Mouse (Mus musculus) lung, embryonic 15.5 days (tissue): ENCODE measurements at regions not wholly inside any gene's neighbourhood (a gene's known extent, or its start where the extent isn't known, plus 50 kb on each side); places are given as distances from the start of the nearest gene placed in this dataset.

Source experiments
- ATAC-seq: fragments of 200-750 bp; cut with Nextera tagmentation; 2 replicates; pipeline ENCODE4 v1.8.0; 2017; ENCODE audit warnings: moderate number of reproducible peaks, borderline replicate concordance; ENCODE audit not compliant: low FRiP score, low TSS enrichment; ENCODE audit errors: extremely low read depth
- H3K27ac ChIP-seq: fragments of 300-500 bp; sonication (generic); 2 replicates; pipeline ENCODE4 v1.5.1; 2015; ENCODE audit warnings: moderate library complexity, mild to moderate bottlenecking, inconsistent platforms
- H3K27me3 ChIP-seq: fragments of 300-500 bp; sonication (generic); 2 replicates; pipeline ENCODE4 v1.6.1; 2015; ENCODE audit warnings: inconsistent platforms
- H3K36me3 ChIP-seq: fragments of 300-500 bp; sonication (generic); 2 replicates; pipeline ENCODE4 v1.6.1; 2015; ENCODE audit warnings: inconsistent platforms
- H3K4me1 ChIP-seq: fragments of 300-500 bp; sonication (generic); 2 replicates; pipeline ENCODE4 v1.6.1; 2015; ENCODE audit warnings: inconsistent platforms
- H3K4me2 ChIP-seq: fragments of 300-500 bp; sonication (generic); 2 replicates; pipeline ENCODE4 v1.6.1; 2015; ENCODE audit warnings: inconsistent platforms, mild to moderate bottlenecking, moderate library complexity
- H3K4me3 ChIP-seq: fragments of 300-500 bp; sonication (generic); 2 replicates; pipeline ENCODE4 v1.5.1; 2015; ENCODE audit warnings: mild to moderate bottlenecking, inconsistent platforms
- H3K9ac ChIP-seq: fragments of 300-500 bp; sonication (generic); 2 replicates; pipeline ENCODE4 v1.6.1; 2015; ENCODE audit warnings: inconsistent platforms
- H3K9me3 ChIP-seq: fragments of 300-500 bp; sonication (generic); 2 replicates; pipeline ENCODE4 v1.6.1; 2016; ENCODE audit warnings: inconsistent platforms
- WGBS: fragments of 180-500 bp; shearing (Covaris S2); methylation state at CpG from one replicate; pipeline ENCODE4 v1.1.7; 2015; 5-methylcytosine and 5-hydroxymethylcytosine counted together

GRCm38 (mm10) chr5:119984206-119984605 lies 132.1 kb upstream of the Rbm19 start:
- Histone ChIP-seq H3K4me1 (peaks cover 8% of the 10 kb centered on the region; the same call in 1 of the 2 replicates), H3K27ac (no peak overlapping the region), H3K27me3 (no peaks in the 10 kb centered on the region), H3K36me3 (no peaks in the 10 kb centered on the region), H3K4me3 (no peak overlapping the region), H3K4me2 (no peak overlapping the region), H3K9ac (no peak overlapping the region), H3K9me3 (no peaks in the 10 kb centered on the region)
- no peak for ATAC-seq
- 69% methylated on average over 7 of the region's 7 CpGs for WGBS

- WGBS: 59% methylated on average over 3 of the region's 3 CpGs
- H3K36me3 ChIP-seq: no peaks in the 10 kb centered on the region
- H3K27ac ChIP-seq: no peak overlapping the region
- no peaks in the 10 kb centered on the region for H3K27me3 ChIP-seq
- H3K4me2 ChIP-seq: no peak overlapping the region
- ATAC-seq: no peak
- H3K9me3 ChIP-seq: no peaks in the 10 kb centered on the region
- no peak overlapping the region for H3K9ac ChIP-seq
- no peak overlapping the region for H3K4me3 ChIP-seq
- H3K4me1 ChIP-seq: 0 out of 2 replicates have a peak, but pooled peaks cover 4% of the 10 kb centered on the region
These were observed 124.1 kb upstream of the Rbm19 start for GRCm38 (mm10) chr5:119992130-119992529.

- no peak for ATAC-seq
- no peaks in the 10 kb centered on the region for H3K27me3 ChIP-seq
- no peak overlapping the region for H3K27ac ChIP-seq
- no peak overlapping the region for H3K9ac ChIP-seq
- H3K4me1 ChIP-seq: no peaks in the 10 kb centered on the region
- H3K9me3 ChIP-seq: no peaks in the 10 kb centered on the region
- H3K4me3 ChIP-seq: no peak overlapping the region
- WGBS: 84% methylated on average over 1 of the region's 1 CpGs
- H3K36me3 ChIP-seq: no peaks in the 10 kb centered on the region
- H3K4me2 ChIP-seq: no peak overlapping the region
These were observed 120.5 kb upstream of the Rbm19 start for GRCm38 (mm10) chr5:119995726-119996125.

DNA sequence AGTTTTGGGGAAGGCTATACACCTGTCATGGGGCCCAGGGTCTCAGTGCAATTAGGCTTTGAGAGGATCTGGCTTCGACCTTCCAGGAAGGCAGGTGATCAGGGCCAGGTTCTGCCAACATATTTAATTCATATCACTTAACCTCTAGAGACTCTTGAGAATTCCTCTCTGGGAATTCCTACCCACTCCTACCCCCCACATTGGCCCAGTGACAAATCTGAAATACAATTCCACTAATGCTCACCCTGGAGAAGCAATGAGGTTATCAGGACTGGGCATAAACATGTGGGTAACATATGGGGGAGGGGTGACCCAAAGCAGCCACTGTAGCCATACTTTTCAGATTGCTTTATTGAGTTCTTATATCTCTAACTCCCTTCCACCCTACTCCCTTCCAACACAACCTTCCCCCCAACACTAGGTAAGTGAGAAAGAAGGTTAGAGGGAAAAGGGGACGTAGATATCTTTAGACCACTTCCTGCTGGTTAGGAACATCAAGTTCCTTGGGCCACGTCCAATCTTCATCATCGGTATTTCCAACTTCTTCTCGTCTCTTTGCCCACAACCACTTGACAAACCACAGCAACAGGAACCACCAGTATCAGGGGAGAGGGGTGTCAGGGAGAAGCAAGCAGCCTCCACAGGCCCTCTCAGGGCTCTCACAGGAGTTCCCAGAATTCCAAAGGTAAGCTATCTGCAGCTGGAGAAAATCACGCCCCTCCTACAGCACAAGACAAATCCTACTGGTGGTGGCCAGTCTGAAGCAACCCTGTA lies 110.4 kb upstream of the Rbm19 start:
- Histone ChIP-seq H3K4me2 (no peak overlapping the region), H3K4me3 (no peak overlapping the region), H3K27ac (no peak overlapping the region), H3K9ac (no peak overlapping the region), H3K4me1 (no peaks in the 10 kb centered on the region), H3K36me3 (no peaks in the 10 kb centered on the region), H3K9me3 (no peaks in the 10 kb centered on the region), H3K27me3 (no peaks in the 10 kb centered on the region)
- no peak for ATAC-seq
- WGBS: 54% methylated on average over 6 of the region's 6 CpGs

GRCm38 (mm10) chr5:120007738-120008137 lies 108.5 kb upstream of the Rbm19 start:
- H3K4me1 ChIP-seq: no peaks in the 10 kb centered on the region
- no peaks in the 10 kb centered on the region for H3K27me3 ChIP-seq
- H3K9me3 ChIP-seq: no peaks in the 10 kb centered on the region
- no peak for ATAC-seq
- no peak overlapping the region for H3K4me3 ChIP-seq
- no peaks in the 10 kb centered on the region for H3K36me3 ChIP-seq
- no peak overlapping the region for H3K9ac ChIP-seq
- H3K27ac ChIP-seq: no peak overlapping the region
- no peak overlapping the region for H3K4me2 ChIP-seq
- WGBS: 76% methylated on average over 6 of the region's 6 CpGs

- no peaks in the 10 kb centered on the region for H3K9me3 ChIP-seq
- H3K9ac ChIP-seq: no peak overlapping the region
- no peaks in the 10 kb centered on the region for H3K36me3 ChIP-seq
- no peaks in the 10 kb centered on the region for H3K27me3 ChIP-seq
- ATAC-seq: no peak
- no peaks in the 10 kb centered on the region for H3K4me1 ChIP-seq
- 70% methylated on average over 9 of the region's 9 CpGs for WGBS
- no peak overlapping the region for H3K4me3 ChIP-seq
- no peak overlapping the region for H3K27ac ChIP-seq
- H3K4me2 ChIP-seq: no peak overlapping the region
These were observed 108.0 kb upstream of the Rbm19 start for GRCm38 (mm10) chr5:120008306-120008705.

DNA sequence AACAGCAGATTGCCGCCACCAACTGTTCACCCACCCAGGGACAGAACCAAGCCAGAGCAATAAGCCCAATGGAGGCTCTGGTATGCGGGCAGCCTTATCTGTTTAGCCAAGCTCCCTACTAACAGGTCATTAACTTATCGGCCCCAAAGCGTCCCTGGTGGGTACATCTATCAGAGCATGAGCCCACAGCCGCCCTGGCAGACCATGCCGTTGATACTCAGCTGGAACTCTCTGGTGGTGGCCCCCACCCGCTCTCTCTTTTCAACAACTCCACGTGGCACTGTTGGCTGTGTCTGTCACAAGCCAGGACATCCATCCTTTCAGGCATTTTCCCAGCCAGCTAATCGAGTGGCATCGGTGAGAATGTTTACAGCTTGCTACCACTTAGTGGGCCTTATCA lies 100.8 kb upstream of the Rbm19 start:
- 12% methylated on average over 10 of the region's 10 CpGs for WGBS
- no peak for ATAC-seq
- H3K27me3 ChIP-seq: no peaks in the 10 kb centered on the region
- no peak overlapping the region for H3K4me3 ChIP-seq
- no peaks in the 10 kb centered on the region for H3K9me3 ChIP-seq
- H3K4me2 ChIP-seq: no peak overlapping the region
- H3K36me3 ChIP-seq: no peaks in the 10 kb centered on the region
- no peak overlapping the region for H3K27ac ChIP-seq
- no peak overlapping the region for H3K9ac ChIP-seq
- no peaks in the 10 kb centered on the region for H3K4me1 ChIP-seq

DNA sequence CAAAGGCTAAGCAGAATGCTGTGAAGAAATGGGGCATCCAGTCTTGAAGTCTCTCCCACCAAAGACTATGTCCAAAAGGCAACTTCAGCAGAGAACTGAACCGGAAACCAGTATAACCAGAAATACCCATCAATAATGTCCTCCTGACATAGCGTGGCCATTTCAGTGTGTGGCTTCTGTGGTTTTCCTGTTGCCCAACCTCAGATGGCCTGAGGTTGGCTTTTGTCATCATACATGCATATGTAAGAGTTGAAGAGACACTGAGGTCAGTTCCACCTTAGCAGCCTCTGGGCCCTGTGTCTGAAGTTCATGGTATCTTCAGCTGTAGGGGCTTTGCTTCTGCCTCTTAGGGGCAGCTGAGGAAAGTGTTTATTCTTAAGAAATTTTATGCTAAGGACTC lies 98.1 kb upstream of the Rbm19 start:
- WGBS: 72% methylated on average over 2 of the region's 2 CpGs
- Histone ChIP-seq H3K9me3 (no peaks in the 10 kb centered on the region), H3K4me3 (no peak overlapping the region), H3K27ac (no peak overlapping the region), H3K9ac (no peak overlapping the region), H3K27me3 (no peaks in the 10 kb centered on the region), H3K36me3 (no peaks in the 10 kb centered on the region), H3K4me1 (no peaks in the 10 kb centered on the region), H3K4me2 (no peak overlapping the region)
- ATAC-seq: no peak

DNA sequence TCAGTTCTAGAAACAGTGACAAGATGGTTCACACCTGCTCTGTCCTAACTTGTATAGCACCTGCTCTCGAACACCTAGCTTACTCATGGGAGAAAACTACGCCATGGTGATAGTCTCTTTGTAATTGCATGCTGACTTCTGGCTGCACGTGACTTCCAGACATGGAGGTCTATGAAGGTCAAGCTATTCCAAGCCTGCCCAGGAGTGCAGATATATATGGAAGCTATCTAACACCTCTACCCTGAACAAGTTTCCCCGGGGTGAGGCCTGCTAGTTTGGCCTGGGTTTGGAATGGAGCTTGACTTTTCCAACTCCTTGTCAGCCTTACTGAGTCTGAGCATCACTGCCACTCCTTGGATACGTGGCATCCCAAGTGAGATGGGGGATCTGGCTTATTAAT lies 95.5 kb upstream of the Rbm19 start:
- H3K4me2 ChIP-seq: no peak overlapping the region
- H3K27ac ChIP-seq: no peak overlapping the region
- H3K9ac ChIP-seq: no peak overlapping the region
- no peak for ATAC-seq
- no peaks in the 10 kb centered on the region for H3K9me3 ChIP-seq
- H3K27me3 ChIP-seq: no peaks in the 10 kb centered on the region
- H3K4me3 ChIP-seq: no peak overlapping the region
- 60% methylated on average over 5 of the region's 5 CpGs for WGBS
- H3K36me3 ChIP-seq: no peaks in the 10 kb centered on the region
- 0 out of 2 replicates have a peak, but pooled peaks cover 6% of the 10 kb centered on the region for H3K4me1 ChIP-seq

DNA sequence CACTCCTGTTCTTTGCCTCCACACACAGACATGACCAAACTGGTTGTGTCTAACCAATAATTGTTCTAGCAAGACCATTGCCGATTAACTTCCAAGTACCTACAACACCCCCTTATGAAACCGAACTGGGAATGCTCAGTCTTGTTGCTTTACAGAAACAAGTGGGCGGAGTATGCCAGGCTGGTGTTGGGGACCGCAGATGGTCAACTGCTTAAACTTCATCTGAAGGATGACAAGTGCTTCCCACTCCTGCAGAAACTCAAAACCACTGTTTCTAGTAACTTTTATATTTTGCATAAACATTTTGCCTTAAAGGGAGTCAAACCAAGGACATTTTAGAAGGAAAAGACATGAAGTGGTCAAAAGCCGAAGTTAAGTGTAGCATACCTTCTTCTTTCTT lies 94.0 kb upstream of the Rbm19 start:
- WGBS: 93% methylated on average over 5 of the region's 5 CpGs
- H3K9ac ChIP-seq: no peak overlapping the region
- no peaks in the 10 kb centered on the region for H3K9me3 ChIP-seq
- no peaks in the 10 kb centered on the region for H3K27me3 ChIP-seq
- H3K36me3 ChIP-seq: no peaks in the 10 kb centered on the region
- no peak overlapping the region for H3K4me2 ChIP-seq
- H3K27ac ChIP-seq: no peak overlapping the region
- ATAC-seq: no peak
- 0 out of 2 replicates have a peak, but pooled peaks cover 6% of the 10 kb centered on the region for H3K4me1 ChIP-seq
- no peak overlapping the region for H3K4me3 ChIP-seq

DNA sequence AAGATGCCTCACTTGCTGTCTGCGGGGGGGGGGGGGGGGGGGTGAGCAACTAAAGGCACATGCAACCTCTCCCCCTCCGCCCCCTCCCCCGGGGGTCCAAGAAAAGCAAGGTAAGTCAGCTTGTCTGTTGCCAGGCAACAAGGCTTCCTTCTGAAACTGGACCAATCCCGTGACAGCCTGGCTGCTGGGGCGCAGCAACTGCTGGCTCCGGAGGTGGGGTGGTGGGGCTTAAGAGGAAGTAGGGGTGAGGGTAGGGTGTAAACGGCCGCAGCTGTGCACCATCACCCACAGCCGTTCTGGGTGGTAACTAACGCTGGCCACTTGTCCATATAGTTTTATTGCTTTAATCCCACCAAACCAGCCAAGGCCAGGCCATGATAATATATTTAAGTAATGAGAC lies 92.2 kb upstream of the Rbm19 start:
- no peak overlapping the region for H3K9ac ChIP-seq
- 0 out of 2 replicates have a peak, but pooled peaks cover 6% of the 10 kb centered on the region for H3K4me1 ChIP-seq
- no peaks in the 10 kb centered on the region for H3K9me3 ChIP-seq
- peak; percentile 59 for ATAC-seq
- WGBS: 0% methylated on average over 9 of the region's 10 CpGs
- H3K27ac ChIP-seq: no peak overlapping the region
- H3K36me3 ChIP-seq: no peaks in the 10 kb centered on the region
- no peaks in the 10 kb centered on the region for H3K27me3 ChIP-seq
- H3K4me3 ChIP-seq: no peak overlapping the region
- no peak overlapping the region for H3K4me2 ChIP-seq

- no peak overlapping the region for H3K4me3 ChIP-seq
These were observed 91.1 kb upstream of the Rbm19 start for GRCm38 (mm10) chr5:120025212-120025611.

More at GRCm38 (mm10) chr5:120025212-120025611, 91.1 kb upstream of the Rbm19 start:
- Histone ChIP-seq H3K4me1 (0 out of 2 replicates have a peak, but pooled peaks cover 6% of the 10 kb centered on the region), H3K4me2 (no peak overlapping the region), H3K9me3 (no peaks in the 10 kb centered on the region), H3K27me3 (0 out of 2 replicates have a peak, but pooled peaks cover under 1% of the 10 kb centered on the region), H3K9ac (no peak overlapping the region), H3K36me3 (no peaks in the 10 kb centered on the region), H3K27ac (no peak overlapping the region)
- no peak for ATAC-seq
